Mouse (Mus musculus) B cell, adult 67 days (primary cell): ENCODE data around the gene Mfap4. TPM values are rescaled to one million over a fixed set of nuclear protein-coding genes. Genes with fewer than 3 reads are reported as not detected.

ENCODE experiments used
- total RNA-seq, 2 experiments: library from RNA; stranded (reverse); gene quantifications; 4 replicates each; pipeline ENCODE4 v1.2.4; 2023

The Mfap4 gene
- total RNA-seq, result not detected

GRCm38 (mm10) chr11:61484613-61485540 lies at the start of gene Mfap4:
Mfap4 (plus strand) TSS chr11:61485431.

GRCm38 (mm10) chr11:61494129-61494997 lies 9.1 kb downstream of the Mfap4 start, which contains the start of gene Mapk7:
Mapk7 (minus strand) TSS chr11:61494406.

GRCm38 (mm10) chr11:61504713-61505257 lies 19.6 kb downstream of the Mfap4 start, which contains the start of gene B9d1:
B9d1 (plus strand) TSS chr11:61505144.

Other genes with a start within 250 kb of the Mfap4 start
- 10 to 100 TPM; 51.9 to 54.9 TPM for gene Aldh3a2, start 218.0 kb upstream of the Mfap4 start, total RNA-seq
- not detected for gene Slc47a2, start 142.6 kb upstream of the Mfap4 start, total RNA-seq
- not detected for gene Slc47a1, start 107.1 kb upstream of the Mfap4 start, total RNA-seq
- not detected for gene Rnf112, start 31.3 kb upstream of the Mfap4 start, total RNA-seq
- 10 to 100 TPM; 24.2 to 27.4 TPM for gene Mapk7, start 9.0 kb downstream of the Mfap4 start, total RNA-seq
- gene B9d1, start 19.7 kb downstream of the Mfap4 start, total RNA-seq, result 1 to 10 TPM in 1 of 2 experiments, not detected in 1; 2.1 TPM
- gene Epn2, start 94.3 kb downstream of the Mfap4 start, total RNA-seq, result 1 to 10 TPM; 5.4 to 5.9 TPM
- 100 to 1,000 TPM; 250 to 294 TPM for gene Grap, start 167.8 kb downstream of the Mfap4 start, total RNA-seq
- 1 to 10 TPM; 4.2 to 5.7 TPM for gene Fam83g, start 198.7 kb downstream of the Mfap4 start, total RNA-seq
- not detected for gene Slc5a10, start 235.4 kb downstream of the Mfap4 start, total RNA-seq